Mouse (Mus musculus): ENCODE data around the gene Adamtsl3. TPM values are rescaled to one million over a fixed set of nuclear protein-coding genes. Genes with fewer than 3 reads are reported as not detected.

Adamtsl3 gene
- total RNA-seq (2021), result 1 to 10 TPM; 2.4 to 4.0 TPM
- long read RNA-seq, experiment 1, partial matches to known transcripts, result 2 of 2 reads
- long read RNA-seq, experiment 1, other reads (novel, unspliced or antisense), result 0 of 2 reads
- long read RNA-seq, experiment 2, full-length matches to known transcripts, result 1 of 2 reads
- long read RNA-seq, experiment 2, partial matches to known transcripts, result 1 of 2 reads
- long read RNA-seq, experiment 2, other reads (novel, unspliced or antisense), result 0 of 2 reads

- DNase-seq (ENCODE audit: low spot score), result peak; percentile 40
Observed at GRCm38 (mm10) chr7:82335211-82336121, at the start of gene Adamtsl3. Adamtsl3 (plus strand) TSS chr7:82335694.

GRCm38 (mm10) chr7:82287242-82287641, 48.3 kb upstream of the Adamtsl3 start:
- DNase-seq (ENCODE audit: low spot score), result no peak

- no peak for DNase-seq (ENCODE audit: low spot score)
Observed at GRCm38 (mm10) chr7:82293441-82293840, 42.1 kb upstream of the Adamtsl3 start.

GRCm38 (mm10) chr7:82294083-82294482, 41.4 kb upstream of the Adamtsl3 start:
- DNase-seq (ENCODE audit: low spot score), result no peak

- DNase-seq (ENCODE audit: low spot score), result no peak
Observed at GRCm38 (mm10) chr7:82294611-82295010, 40.9 kb upstream of the Adamtsl3 start.

- DNase-seq (ENCODE audit: low spot score), result no peak
Observed at GRCm38 (mm10) chr7:82308398-82308797, 27.1 kb upstream of the Adamtsl3 start.

- DNase-seq (ENCODE audit: low spot score), result no peak
Observed at GRCm38 (mm10) chr7:82318515-82318914, 17.0 kb upstream of the Adamtsl3 start.

GRCm38 (mm10) chr7:82326616-82327015, 8.9 kb upstream of the Adamtsl3 start:
- no peak for DNase-seq (ENCODE audit: low spot score)

- DNase-seq (ENCODE audit: low spot score), result no peak
Observed at GRCm38 (mm10) chr7:82327201-82327600, 8.3 kb upstream of the Adamtsl3 start.

- no peak for DNase-seq (ENCODE audit: low spot score)
Observed at GRCm38 (mm10) chr7:82327881-82328280, 7.6 kb upstream of the Adamtsl3 start.

- DNase-seq (ENCODE audit: low spot score), result no peak
Observed at GRCm38 (mm10) chr7:82329831-82330230, 5.7 kb upstream of the Adamtsl3 start.

GRCm38 (mm10) chr7:82330860-82331259, 4.6 kb upstream of the Adamtsl3 start:
- no peak for DNase-seq (ENCODE audit: low spot score)

- no peak for DNase-seq (ENCODE audit: low spot score)
Observed at GRCm38 (mm10) chr7:82334000-82334399, 1.5 kb upstream of the Adamtsl3 start.

GRCm38 (mm10) chr7:82336132-82336531, 638 bp downstream of the Adamtsl3 start:
- peak; percentile 73 for DNase-seq (ENCODE audit: low spot score)

- no peak for DNase-seq (ENCODE audit: low spot score)
Observed at GRCm38 (mm10) chr7:82338121-82338520, 2.6 kb downstream of the Adamtsl3 start.

GRCm38 (mm10) chr7:82338532-82338931, 3.0 kb downstream of the Adamtsl3 start:
- no peak for DNase-seq (ENCODE audit: low spot score)

GRCm38 (mm10) chr7:82339214-82339613, 3.7 kb downstream of the Adamtsl3 start:
- DNase-seq (ENCODE audit: low spot score), result no peak

GRCm38 (mm10) chr7:82341476-82341875, 6.0 kb downstream of the Adamtsl3 start:
- no peak for DNase-seq (ENCODE audit: low spot score)

GRCm38 (mm10) chr7:82346706-82347105, 11.2 kb downstream of the Adamtsl3 start:
- no peak for DNase-seq (ENCODE audit: low spot score)

- no peak for DNase-seq (ENCODE audit: low spot score)
Observed at GRCm38 (mm10) chr7:82349796-82350195, 14.3 kb downstream of the Adamtsl3 start.

- peak; percentile 64 for DNase-seq (ENCODE audit: low spot score)
Observed at GRCm38 (mm10) chr7:82350421-82350820, 14.9 kb downstream of the Adamtsl3 start.

- no peak for DNase-seq (ENCODE audit: low spot score)
Observed at GRCm38 (mm10) chr7:82359146-82359545, 23.7 kb downstream of the Adamtsl3 start.

GRCm38 (mm10) chr7:82359674-82360073, 24.2 kb downstream of the Adamtsl3 start:
- DNase-seq (ENCODE audit: low spot score), result peak; percentile 40
